Mouse (Mus musculus) stomach, embryonic 14.5 days (tissue): Measurements from ENCODE around the gene Socs5. TPM values are rescaled to one million over a fixed set of nuclear protein-coding genes. Genes with fewer than 3 reads are reported as not detected.

Experiments
- ATAC-seq: fragments of 200-750 bp; cut with Nextera tagmentation; 2 replicates; pipeline ENCODE4 v1.8.0; 2017; ENCODE audit warnings: low read depth, moderate TSS enrichment; ENCODE audit not compliant: insufficient number of reproducible peaks, insufficient read depth, low FRiP score
- H3K27ac ChIP-seq: fragments of 300-500 bp; sonication (generic); 2 replicates; pipeline ENCODE4 v1.5.1; 2014; ENCODE audit warnings: mild to moderate bottlenecking, low read length, moderate library complexity, mixed read lengths
- H3K27me3 ChIP-seq: fragments of 300-500 bp; sonication (generic); 2 replicates; pipeline ENCODE4 v1.6.1; 2014; ENCODE audit warnings: low read length, control low read depth, mixed read lengths; ENCODE audit not compliant: control insufficient read depth, insufficient read depth
- H3K36me3 ChIP-seq: fragments of 300-500 bp; sonication (generic); 2 replicates; pipeline ENCODE4 v1.6.1; 2014; ENCODE audit warnings: mild to moderate bottlenecking, control low read depth, low read length, moderate library complexity, mixed read lengths; ENCODE audit not compliant: control insufficient read depth, insufficient read depth
- H3K4me1 ChIP-seq: fragments of 300-500 bp; sonication (generic); 2 replicates; pipeline ENCODE4 v1.6.1; 2014; ENCODE audit warnings: low read length, control low read depth, mixed read lengths; ENCODE audit not compliant: control insufficient read depth, insufficient read depth
- H3K4me2 ChIP-seq: fragments of 300-500 bp; sonication (generic); replicated peaks from 2 replicates; pipeline ENCODE4 v1.6.1; 2014; ENCODE audit warnings: low read depth, low read length, control low read depth
- H3K4me3 ChIP-seq: fragments of 300-500 bp; sonication (generic); 2 replicates; pipeline ENCODE4 v1.5.1; 2014; ENCODE audit warnings: low read depth, low read length, control low read depth
- H3K9ac ChIP-seq: fragments of 300-500 bp; sonication (generic); replicated peaks from 2 replicates; pipeline ENCODE4 v1.6.1; 2014; ENCODE audit warnings: low read depth, mild to moderate bottlenecking, control low read depth, low read length, moderate library complexity, mixed read lengths
- H3K9me3 ChIP-seq: fragments of 300-500 bp; sonication (generic); 2 replicates; pipeline ENCODE4 v1.6.1; 2016; ENCODE audit warnings: low read depth, low read length, control low read depth; ENCODE audit not compliant: control insufficient read depth
- WGBS: fragments of 180-500 bp; shearing (Covaris S2); extraction: QIAGEN DNeasy Blood & Tissue Kit; methylation state at CpG from one replicate; pipeline ENCODE4 v1.1.7; 2014; 5-methylcytosine and 5-hydroxymethylcytosine counted together
- polyA plus RNA-seq: library from polyadenylated mRNA; unstranded; fragments of >200 nt; fragmentation: Nextera tagmentation; extraction: Ambion mirVana; gene quantifications from 2 replicates; pipeline ENCODE4 v1.2.1, GENCODE M21; 2014

Socs5 gene
- polyA plus RNA-seq, 1 experiment from 2014 or later = 15.9 TPM

GRCm38 (mm10) chr17:87102636-87103035, 4.8 kb upstream of the Socs5 start:
- Histone ChIP-seq H3K9ac (no peak overlapping the region), H3K27me3 (no peaks in the 10 kb centered on the region), H3K27ac (peak overlapping the region; percentile 10; the same call in 1 of the 2 replicates), H3K4me2 (0 out of 2 replicates have a peak overlapping the region, but pooled peaks have one; percentile 6), H3K4me3 (no peak overlapping the region), H3K4me1 (peaks cover 7% of the 10 kb centered on the region), H3K36me3 (no peaks in the 10 kb centered on the region), H3K9me3 (no peaks in the 10 kb centered on the region)
- ATAC-seq = no peak
- 19% methylated on average over 8 of the region's 8 CpGs for WGBS

DNA sequence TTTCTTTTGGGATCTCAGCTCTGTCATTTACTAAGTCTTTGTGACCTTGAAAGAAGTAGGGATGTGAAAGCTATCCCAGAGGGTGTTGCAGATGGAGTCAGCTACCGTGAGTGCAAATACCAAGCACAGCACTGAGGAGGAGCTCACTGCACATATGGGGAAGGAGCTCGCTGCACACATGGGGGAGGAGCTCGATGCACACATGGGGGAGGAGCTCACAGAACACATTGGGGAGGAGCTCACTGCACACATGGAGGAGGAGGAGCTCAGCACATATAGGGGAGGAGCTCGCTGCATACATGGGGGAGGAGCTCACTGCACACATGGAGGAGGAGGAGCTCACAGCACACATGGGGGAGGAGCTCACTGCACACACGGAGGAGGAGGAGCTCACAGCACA, 4.4 kb upstream of the Socs5 start:
- WGBS = 64% methylated on average over 5 of the region's 5 CpGs

DNA sequence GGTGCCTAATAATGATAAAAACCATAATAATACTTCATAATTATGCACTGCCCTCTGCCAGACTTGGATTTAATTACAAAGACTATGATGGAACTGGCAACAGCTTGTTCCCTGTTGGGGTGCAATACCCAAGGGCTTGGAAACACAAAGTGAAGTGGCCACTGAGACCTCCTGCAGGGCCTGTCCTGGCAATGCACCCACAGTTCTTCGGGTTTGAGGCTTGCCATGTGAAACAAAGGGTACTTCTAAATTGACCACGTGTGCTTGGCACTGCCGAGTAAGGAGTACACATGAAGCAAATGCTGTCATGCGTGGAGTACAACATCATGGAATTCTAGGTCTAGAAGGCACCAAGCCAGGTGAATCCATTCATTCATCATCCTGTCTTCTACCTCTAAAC, 3.2 kb upstream of the Socs5 start:
- no peaks in the 10 kb centered on the region for H3K27me3 ChIP-seq
- no peak overlapping the region for H3K4me3 ChIP-seq
- WGBS = 86% methylated on average over 4 of the region's 4 CpGs
- H3K4me1 ChIP-seq = peaks cover 7% of the 10 kb centered on the region
- no peaks in the 10 kb centered on the region for H3K36me3 ChIP-seq
- H3K9me3 ChIP-seq = no peaks in the 10 kb centered on the region
- no peak overlapping the region for H3K4me2 ChIP-seq
- H3K27ac ChIP-seq = no peak overlapping the region
- H3K9ac ChIP-seq = no peak overlapping the region
- no peak for ATAC-seq

More for the DNA sequence above, 4.4 kb upstream of the Socs5 start:
- H3K4me1 ChIP-seq = peaks cover 7% of the 10 kb centered on the region
- no peak for ATAC-seq
- H3K4me2 ChIP-seq = 0 out of 2 replicates have a peak overlapping the region, but pooled peaks have one; percentile 6
- H3K27ac ChIP-seq = no peak overlapping the region
- H3K4me3 ChIP-seq = no peak overlapping the region
- no peaks in the 10 kb centered on the region for H3K9me3 ChIP-seq
- no peaks in the 10 kb centered on the region for H3K36me3 ChIP-seq
- no peak overlapping the region for H3K9ac ChIP-seq
- no peaks in the 10 kb centered on the region for H3K27me3 ChIP-seq

DNA sequence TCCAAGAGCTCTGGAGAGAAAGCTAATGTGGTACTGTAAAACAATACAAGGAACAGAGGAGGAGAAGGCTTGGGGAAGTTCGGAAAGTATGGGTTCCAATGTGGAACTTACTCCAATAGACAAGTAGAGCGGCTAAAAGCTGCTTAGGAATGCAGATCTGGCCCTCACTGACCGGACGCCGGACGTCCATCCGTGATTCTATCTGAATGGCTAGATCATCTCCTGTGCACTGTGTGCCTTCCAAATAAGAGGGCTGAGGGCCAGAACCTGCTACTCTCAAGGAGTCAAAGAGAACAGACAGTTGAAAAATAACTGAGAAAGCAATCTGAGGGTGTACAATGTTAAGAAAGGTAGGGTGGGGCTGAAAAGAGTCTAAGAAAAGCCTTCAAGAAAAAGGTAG, 1.5 kb upstream of the Socs5 start:
- H3K9me3 ChIP-seq = no peaks in the 10 kb centered on the region
- no peak overlapping the region for H3K27ac ChIP-seq
- 88% methylated on average over 7 of the region's 7 CpGs for WGBS
- no peak for ATAC-seq
- H3K4me3 ChIP-seq = peak overlapping the region; percentile 85; the same call in 1 of the 2 replicates
- H3K27me3 ChIP-seq = no peaks in the 10 kb centered on the region
- H3K4me1 ChIP-seq = peaks cover 7% of the 10 kb centered on the region
- H3K4me2 ChIP-seq = peak overlapping the region; percentile 77
- H3K9ac ChIP-seq = no peak overlapping the region
- no peaks in the 10 kb centered on the region for H3K36me3 ChIP-seq

GRCm38 (mm10) chr17:87106691-87107523, 572 bp upstream of the Socs5 start:
- Histone ChIP-seq H3K9me3 (no peaks in the 10 kb centered on the region), H3K4me1 (peaks cover 7% of the 10 kb centered on the region), H3K27ac (peak overlapping the region; percentile 66; the same call in 1 of the 2 replicates), H3K36me3 (no peaks in the 10 kb centered on the region), H3K4me2 (peak overlapping the region; percentile 77), H3K9ac (peak overlapping the region; percentile 77), H3K27me3 (no peaks in the 10 kb centered on the region), H3K4me3 (peak overlapping the region; percentile 85)
- peak; percentile 98 for ATAC-seq
- WGBS = under 1% methylated on average over 47 of the region's 51 CpGs

DNA sequence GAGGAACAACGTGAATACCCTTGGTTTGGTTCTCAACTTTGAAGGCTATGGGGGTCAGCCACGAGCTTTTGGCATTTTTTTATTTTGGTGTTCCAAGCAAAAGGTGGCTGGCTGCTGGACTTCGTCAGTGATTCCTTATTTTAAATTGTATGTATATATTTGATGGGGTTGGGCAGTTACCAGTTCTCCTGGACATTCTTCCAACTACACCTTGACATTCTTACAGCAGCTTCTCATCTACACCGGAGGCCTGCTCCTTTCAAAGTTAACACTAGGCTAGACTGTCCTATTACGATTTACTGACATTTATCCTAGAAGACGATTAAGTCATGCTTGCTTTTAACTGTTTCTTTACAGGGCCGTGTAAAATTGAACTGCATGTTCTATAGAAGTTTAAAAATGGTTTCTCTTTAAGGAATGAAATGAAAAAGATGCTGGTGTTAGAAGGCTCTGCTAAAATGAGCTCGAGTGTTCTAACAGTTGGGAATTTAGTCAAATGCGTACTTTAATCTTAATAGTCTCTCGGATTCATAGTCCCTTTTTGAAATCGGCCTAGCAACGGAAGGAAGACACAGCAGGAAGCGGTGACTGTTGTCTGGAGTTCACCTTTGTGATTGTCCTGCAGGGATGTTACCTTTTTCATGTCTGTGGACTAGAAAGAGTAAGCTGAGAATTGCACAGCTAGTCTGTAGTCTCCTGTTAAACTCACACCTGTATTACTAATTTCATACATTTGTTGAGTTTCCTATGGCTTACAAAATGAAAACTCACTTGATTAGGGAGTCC, 1.2 kb downstream of the Socs5 start:
- H3K36me3 ChIP-seq = no peaks in the 10 kb centered on the region
- peak overlapping the region; percentile 77 for H3K4me2 ChIP-seq
- ATAC-seq = no peak
- H3K4me3 ChIP-seq = peak overlapping the region; percentile 85
- H3K9me3 ChIP-seq = no peaks in the 10 kb centered on the region
- peaks cover 7% of the 10 kb centered on the region for H3K4me1 ChIP-seq
- no peak overlapping the region for H3K27ac ChIP-seq
- peak overlapping the region; percentile 77 for H3K9ac ChIP-seq
- H3K27me3 ChIP-seq = no peaks in the 10 kb centered on the region
- WGBS = 43% methylated on average over 13 of the region's 13 CpGs

DNA sequence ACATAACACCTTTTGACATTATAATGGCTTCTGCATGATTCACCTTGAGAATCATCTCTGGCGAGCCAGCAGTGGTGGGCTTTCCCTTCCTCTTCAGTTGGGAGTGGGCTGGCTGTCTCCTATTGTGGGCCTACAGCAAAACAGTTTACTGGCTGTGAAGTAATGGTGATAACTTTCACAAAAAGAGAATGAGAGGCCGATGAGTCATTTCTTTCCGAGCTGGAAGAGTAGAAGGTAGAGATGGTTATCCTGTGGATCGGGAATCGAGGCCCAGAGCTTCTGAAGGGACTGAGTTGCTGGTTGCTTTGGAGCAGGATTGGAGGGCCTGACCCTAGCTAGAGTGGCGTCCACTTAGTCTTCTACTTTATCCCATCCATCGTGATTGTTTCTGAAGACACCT, 2.0 kb downstream of the Socs5 start:
- no peak overlapping the region for H3K9ac ChIP-seq
- no peak overlapping the region for H3K4me2 ChIP-seq

DNA sequence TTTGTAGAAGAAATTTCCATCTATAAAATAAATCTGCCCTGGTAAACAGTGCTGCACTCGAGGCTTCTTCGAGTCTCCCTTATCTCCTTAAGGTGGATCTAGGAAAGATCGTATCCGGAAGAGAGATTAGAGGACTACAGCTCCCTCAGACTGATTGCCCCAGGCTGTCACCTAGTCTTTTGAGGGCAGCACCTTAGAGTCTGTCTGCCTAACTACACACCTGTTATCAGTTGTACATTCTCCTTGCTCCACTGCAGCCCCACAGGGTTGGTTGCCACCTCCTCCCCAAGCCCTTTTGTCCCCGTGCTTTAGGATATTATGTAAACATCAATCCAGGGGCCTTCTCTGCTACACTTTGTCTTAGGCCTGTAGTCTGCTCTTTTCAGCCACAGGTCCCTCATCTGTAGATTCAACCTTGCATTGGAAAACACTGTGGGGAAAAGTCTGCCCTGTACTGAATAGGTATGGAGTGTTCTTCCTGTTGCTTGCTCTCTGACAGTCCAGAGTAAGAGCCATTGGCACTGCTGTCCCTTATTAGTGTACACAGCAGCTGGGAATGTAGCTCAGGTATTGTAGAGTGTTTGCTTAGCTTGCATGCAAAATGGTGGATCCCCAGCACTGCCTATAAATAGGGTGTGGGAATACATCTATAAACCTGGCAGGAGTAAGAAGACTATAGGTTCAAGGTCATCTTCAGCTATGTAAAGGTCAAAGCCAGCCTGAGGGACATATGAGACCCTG, 5.5 kb downstream of the Socs5 start:
- Histone ChIP-seq H3K27me3 (no peaks in the 10 kb centered on the region), H3K36me3 (no peaks in the 10 kb centered on the region), H3K27ac (no peak overlapping the region), H3K4me3 (no peak overlapping the region), H3K4me2 (no peak overlapping the region), H3K4me1 (no peaks in the 10 kb centered on the region), H3K9ac (no peak overlapping the region), H3K9me3 (no peaks in the 10 kb centered on the region)
- ATAC-seq = no peak
- 42% methylated on average over 5 of the region's 5 CpGs for WGBS

More for the DNA sequence above, 2.0 kb downstream of the Socs5 start:
- no peak overlapping the region for H3K4me3 ChIP-seq
- no peaks in the 10 kb centered on the region for H3K9me3 ChIP-seq
- peaks cover 7% of the 10 kb centered on the region for H3K4me1 ChIP-seq
- no peak for ATAC-seq
- H3K36me3 ChIP-seq = no peaks in the 10 kb centered on the region
- no peak overlapping the region for H3K27ac ChIP-seq
- 81% methylated on average over 7 of the region's 7 CpGs for WGBS
- H3K27me3 ChIP-seq = no peaks in the 10 kb centered on the region
